Comparison of ENCODE assay signal across 8 mouse cellular contexts in genomic region chr7:141462333-141462821, GRCm38 (mm10). TPM values are rescaled to one million over a fixed set of nuclear protein-coding genes. Genes with fewer than 3 reads are reported as not detected.
DNase-seq lines count a peak whose midpoint lies in the region; ATAC-seq and TF ChIP-seq lines count a peak whose summit lies in the region.

No protein-coding gene starts in this region.

- intact Hi-C loops in gastrocnemius, adult 2 months (cut with DNase I), result no loop called here

- ATAC-seq in embryonic facial prominence, embryonic 14.5 days (ENCODE audit: low read depth), result no peak
- ATAC-seq in intestine, embryonic 15.5 days, result no peak
- no peak for ATAC-seq in liver, embryonic 16.5 days (ENCODE audit: low read depth)
- 0 out of 2 replicates have a peak, but pooled peaks have one; percentile 7 for ATAC-seq in stomach, embryonic 16.5 days (ENCODE audit: insufficient read depth, low FRiP score)

- H3K27me3 ChIP-seq in embryonic facial prominence, embryonic 14.5 days (replicated peaks; ENCODE audit: control insufficient read depth, insufficient read depth, low read length), result peaks cover 69% of the 10 kb centered on the region
- peaks cover 47% of the 10 kb centered on the region for H3K27me3 ChIP-seq in intestine, embryonic 15.5 days (replicated peaks)
- peaks cover 71% of the 10 kb centered on the region for H3K27me3 ChIP-seq in liver, embryonic 16.5 days (ENCODE audit: control insufficient read depth, insufficient read depth, low read depth, low read length)
- peaks cover 24% of the 10 kb centered on the region for H3K27me3 ChIP-seq in stomach, embryonic 16.5 days (ENCODE audit: control insufficient read depth, insufficient read depth, low read length)

- peaks cover 31% of the 10 kb centered on the region for H3K4me1 ChIP-seq in embryonic facial prominence, embryonic 14.5 days (ENCODE audit: control insufficient read depth, insufficient read depth, low read length)
- H3K4me1 ChIP-seq in intestine, embryonic 15.5 days (replicated peaks), result peaks cover 44% of the 10 kb centered on the region
- H3K4me1 ChIP-seq in liver, embryonic 16.5 days (ENCODE audit: control insufficient read depth, low read depth, low read length), result peaks cover 24% of the 10 kb centered on the region
- peaks cover 49% of the 10 kb centered on the region for H3K4me1 ChIP-seq in stomach, embryonic 16.5 days (ENCODE audit: control insufficient read depth, insufficient read depth, low read length)

- peak overlapping the region; percentile 54; the same call in 1 of the 2 replicates for H3K9ac ChIP-seq in embryonic facial prominence, embryonic 14.5 days (ENCODE audit: low read depth, low read length)
- H3K9ac ChIP-seq in intestine, embryonic 15.5 days, result peak overlapping the region; percentile 62
- no peak overlapping the region for H3K9ac ChIP-seq in liver, embryonic 16.5 days (ENCODE audit: low read depth, low read length)
- H3K9ac ChIP-seq in stomach, embryonic 16.5 days (ENCODE audit: low read length), result peak overlapping the region; percentile 75

- no peak for TF ChIP-seq CTCF in gastrocnemius, adult 2 months (IDR thresholded peaks at IDR 0.05)

- no peaks in the 10 kb centered on the region for H3K36me3 ChIP-seq in embryonic facial prominence, embryonic 14.5 days (ENCODE audit: control insufficient read depth, insufficient read depth, low read length)
- H3K36me3 ChIP-seq in intestine, embryonic 15.5 days, result peaks cover 5% of the 10 kb centered on the region
- no peaks in the 10 kb centered on the region for H3K36me3 ChIP-seq in liver, embryonic 16.5 days (ENCODE audit: control insufficient read depth, insufficient read depth)
- H3K36me3 ChIP-seq in stomach, embryonic 16.5 days (ENCODE audit: control insufficient read depth, insufficient read depth, low read length), result no peaks in the 10 kb centered on the region

- WGBS in embryonic facial prominence, embryonic 14.5 days, result 4% methylated on average over 5 of the region's 5 CpGs
- 16% methylated on average over 5 of the region's 5 CpGs for WGBS in intestine, embryonic 15.5 days
- WGBS in liver, embryonic 16.5 days (ENCODE audit: insufficient replicate concordance), result 21% methylated on average over 5 of the region's 5 CpGs
- WGBS in stomach, embryonic 16.5 days, result 17% methylated on average over 5 of the region's 5 CpGs

- H3K4me2 ChIP-seq in embryonic facial prominence, embryonic 14.5 days (ENCODE audit: low read depth, low read length), result peak overlapping the region; percentile 70
- H3K4me2 ChIP-seq in intestine, embryonic 15.5 days (replicated peaks), result peak overlapping the region; percentile 92
- peak overlapping the region; percentile 68; the same call in 1 of the 2 replicates for H3K4me2 ChIP-seq in liver, embryonic 16.5 days (ENCODE audit: low read depth, low read length)
- H3K4me2 ChIP-seq in stomach, embryonic 16.5 days (ENCODE audit: low read depth, low read length), result peak overlapping the region; percentile 85

- no peaks in the 10 kb centered on the region for H3K9me3 ChIP-seq in embryonic facial prominence, embryonic 14.5 days (ENCODE audit: control insufficient read depth, low read length)
- H3K9me3 ChIP-seq in intestine, embryonic 15.5 days, result no peaks in the 10 kb centered on the region
- no peaks in the 10 kb centered on the region for H3K9me3 ChIP-seq in liver, embryonic 16.5 days (replicated peaks; ENCODE audit: control insufficient read depth, low read length)
- no peaks in the 10 kb centered on the region for H3K9me3 ChIP-seq in stomach, embryonic 16.5 days (replicated peaks; ENCODE audit: control insufficient read depth, low read length)

- peak overlapping the region; percentile 94 for H3K27ac ChIP-seq in gastrocnemius, adult 2 months
- no peak overlapping the region for H3K27ac ChIP-seq in embryonic facial prominence, embryonic 14.5 days (replicated peaks; ENCODE audit: low read depth, low read length)
- H3K27ac ChIP-seq in intestine, embryonic 15.5 days, result peak overlapping the region; percentile 56; the same call in 1 of the 2 replicates
- no peak overlapping the region; the same call in 1 of the 2 replicates for H3K27ac ChIP-seq in liver, embryonic 16.5 days (ENCODE audit: low read length)
- no peak overlapping the region for H3K27ac ChIP-seq in stomach, embryonic 16.5 days (ENCODE audit: low read length)

- DNase-seq in gastrocnemius, adult 2 months, result peak; percentile 77
- DNase-seq in gastrocnemius, postnatal 25 days, result no peak
- no peak for DNase-seq in embryonic facial prominence, embryonic 14.5 days (ENCODE audit: low spot score)
- DNase-seq in left cerebral cortex, adult 9 months (ENCODE audit: low spot score in 2 of 2), result no peak
- no peak for DNase-seq in embryo, embryonic 10.5 days (ENCODE audit: low spot score)

- peak overlapping the region; percentile 81 for H3K4me3 ChIP-seq in gastrocnemius, adult 2 months
- peak overlapping the region; percentile 38 for H3K4me3 ChIP-seq in embryonic facial prominence, embryonic 14.5 days (ENCODE audit: low read depth, low read length)
- peak overlapping the region; percentile 49 for H3K4me3 ChIP-seq in intestine, embryonic 15.5 days (replicated peaks)
- peak overlapping the region; percentile 57 for H3K4me3 ChIP-seq in liver, embryonic 16.5 days (ENCODE audit: low read depth, low read length)
- H3K4me3 ChIP-seq in stomach, embryonic 16.5 days (replicated peaks; ENCODE audit: low read length), result peak overlapping the region; percentile 52

RNA-seq across cellular contexts. Expression of gene Cracr2b, which starts 1.5 kb away (rescaled TPM):
- total RNA-seq in gastrocnemius, adult 2 months (2021), result 1 to 10 TPM; 6.1 to 6.3 TPM
- total RNA-seq in gastrocnemius, postnatal 25 days (2021), result 1 to 10 TPM; 3.9 to 7.0 TPM
- 6.6 and 10.3 TPM in 2 replicates for polyA plus RNA-seq in embryonic facial prominence, embryonic 14.5 days (2014; fragmentation: Nextera tagmentation; extraction: Ambion mirVana)
- 16.5 and 22.0 TPM in 2 replicates for polyA plus RNA-seq in intestine, embryonic 15.5 days (2015; fragmentation: Nextera tagmentation; extraction: Ambion mirVana)
- polyA plus RNA-seq in liver, embryonic 16.5 days (2015; fragmentation: Nextera tagmentation; extraction: Ambion mirVana), result 3.7 and 4.8 TPM in 2 replicates
- 21.4 and 25.3 TPM in 2 replicates for polyA plus RNA-seq in stomach, embryonic 16.5 days (2015; fragmentation: Nextera tagmentation; extraction: Ambion mirVana)

RNA-seq across cellular contexts. Expression of gene Cd151, which starts 4.8 kb away (rescaled TPM):
- 10 to 100 TPM; 83.2 to 90.2 TPM for total RNA-seq in gastrocnemius, adult 2 months (2021)
- 10 to 100 TPM; 67.7 to 87.4 TPM for total RNA-seq in gastrocnemius, postnatal 25 days (2021)
- polyA plus RNA-seq in embryonic facial prominence, embryonic 14.5 days (2014; fragmentation: Nextera tagmentation; extraction: Ambion mirVana), result 54.9 and 60.7 TPM in 2 replicates
- polyA plus RNA-seq in intestine, embryonic 15.5 days (2015; fragmentation: Nextera tagmentation; extraction: Ambion mirVana), result 21.5 and 25.5 TPM in 2 replicates
- polyA plus RNA-seq in liver, embryonic 16.5 days (2015; fragmentation: Nextera tagmentation; extraction: Ambion mirVana), result 5.3 and 6.9 TPM in 2 replicates
- polyA plus RNA-seq in stomach, embryonic 16.5 days (2015; fragmentation: Nextera tagmentation; extraction: Ambion mirVana), result 39.1 and 40.3 TPM in 2 replicates

RNA-seq across cellular contexts. Expression of gene Pnpla2, which starts 7.4 kb away (rescaled TPM):
- 100 to 1,000 TPM; 345 to 348 TPM for total RNA-seq in gastrocnemius, adult 2 months (2021)
- 100 to 1,000 TPM; 265 to 357 TPM for total RNA-seq in gastrocnemius, postnatal 25 days (2021)
- polyA plus RNA-seq in embryonic facial prominence, embryonic 14.5 days (2014; fragmentation: Nextera tagmentation; extraction: Ambion mirVana), result 16.9 and 20.4 TPM in 2 replicates
- 35.1 and 38.1 TPM in 2 replicates for polyA plus RNA-seq in intestine, embryonic 15.5 days (2015; fragmentation: Nextera tagmentation; extraction: Ambion mirVana)
- 14.9 and 15.5 TPM in 2 replicates for polyA plus RNA-seq in liver, embryonic 16.5 days (2015; fragmentation: Nextera tagmentation; extraction: Ambion mirVana)
- 34.0 and 38.5 TPM in 2 replicates for polyA plus RNA-seq in stomach, embryonic 16.5 days (2015; fragmentation: Nextera tagmentation; extraction: Ambion mirVana)

RNA-seq across cellular contexts. Expression of gene Polr2l, which starts 12.6 kb away (rescaled TPM):
- 10 to 100 TPM; 55.5 to 58.8 TPM for total RNA-seq in gastrocnemius, adult 2 months (2021)
- 10 to 100 TPM; 55.2 to 56.0 TPM for total RNA-seq in gastrocnemius, postnatal 25 days (2021)
- polyA plus RNA-seq in embryonic facial prominence, embryonic 14.5 days (2014; fragmentation: Nextera tagmentation; extraction: Ambion mirVana), result 59.3 and 65.2 TPM in 2 replicates
- 57.9 and 61.9 TPM in 2 replicates for polyA plus RNA-seq in intestine, embryonic 15.5 days (2015; fragmentation: Nextera tagmentation; extraction: Ambion mirVana)
- polyA plus RNA-seq in liver, embryonic 16.5 days (2015; fragmentation: Nextera tagmentation; extraction: Ambion mirVana), result 36.4 and 39.2 TPM in 2 replicates
- polyA plus RNA-seq in stomach, embryonic 16.5 days (2015; fragmentation: Nextera tagmentation; extraction: Ambion mirVana), result 62.4 and 63.1 TPM in 2 replicates

RNA-seq across cellular contexts. Expression of gene Tspan4, which starts 12.7 kb away (rescaled TPM):
- total RNA-seq in gastrocnemius, adult 2 months (2021), result 1 to 10 TPM; 7.6 to 8.2 TPM
- total RNA-seq in gastrocnemius, postnatal 25 days (2021), result 10 to 100 TPM in 1 of 2 experiments, 1 to 10 TPM in 1; 5.6 to 16.5 TPM
- polyA plus RNA-seq in embryonic facial prominence, embryonic 14.5 days (2014; fragmentation: Nextera tagmentation; extraction: Ambion mirVana), result 85.1 and 86.2 TPM in 2 replicates
- 60.7 and 67.8 TPM in 2 replicates for polyA plus RNA-seq in intestine, embryonic 15.5 days (2015; fragmentation: Nextera tagmentation; extraction: Ambion mirVana)
- 46.1 and 47.2 TPM in 2 replicates for polyA plus RNA-seq in liver, embryonic 16.5 days (2015; fragmentation: Nextera tagmentation; extraction: Ambion mirVana)
- 67.4 and 69.6 TPM in 2 replicates for polyA plus RNA-seq in stomach, embryonic 16.5 days (2015; fragmentation: Nextera tagmentation; extraction: Ambion mirVana)

Comparison
In these comparisons a context has a peak if more than half of its experiments do, and no peak if none do; other contexts are left out.
1. H3K27ac ChIP-seq: peak in gastrocnemius, adult 2 months (single experiment) and intestine, embryonic 15.5 days (single experiment); none in embryonic facial prominence, embryonic 14.5 days (single experiment), liver, embryonic 16.5 days (single experiment) and stomach, embryonic 16.5 days (single experiment).
2. Peak in every context shown above with its lines, with median percentiles within 50 percentile points of each other: H3K4me3 ChIP-seq and H3K4me2 ChIP-seq.